Mouse (Mus musculus): ENCODE data around the gene Alg5.

DNA sequence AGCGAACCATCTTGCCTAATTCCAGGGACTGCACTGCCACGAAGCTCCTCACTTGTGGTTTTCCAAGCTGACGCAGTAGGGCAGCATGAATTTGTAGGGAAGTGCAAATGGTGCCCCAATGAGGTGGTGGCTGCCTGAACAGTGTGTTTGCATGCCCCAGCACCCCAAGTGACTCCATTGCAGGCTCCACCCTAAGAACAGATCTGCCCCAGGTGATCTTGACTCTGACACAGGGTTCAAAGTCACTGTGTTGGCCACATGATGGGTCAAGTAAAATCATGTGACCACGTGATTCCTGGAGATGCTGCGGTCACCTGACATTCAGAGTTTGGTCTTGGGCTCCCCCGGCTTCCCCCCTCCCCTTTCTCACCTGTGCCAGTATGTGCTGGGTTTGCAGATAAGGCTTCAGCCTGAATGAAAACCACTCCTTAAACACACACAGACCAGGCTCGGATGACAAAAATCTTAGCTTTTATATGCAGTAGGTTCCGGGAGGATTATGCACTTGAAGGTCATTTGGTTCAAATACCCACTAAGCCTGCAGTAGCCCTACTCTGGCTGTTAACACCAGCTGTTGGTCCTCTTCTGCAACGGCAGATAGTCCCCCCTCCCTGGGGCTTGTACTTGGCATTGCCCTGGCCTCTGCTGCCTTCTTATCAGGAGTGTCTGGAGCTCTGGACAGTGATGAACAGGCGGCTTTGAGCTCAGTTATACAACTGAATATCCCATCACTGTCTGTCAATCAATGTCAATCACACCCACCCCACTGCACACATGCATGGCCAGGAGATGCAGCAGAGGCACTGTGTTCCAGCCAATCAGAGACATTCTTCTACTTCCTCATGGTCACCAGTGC is 56.7 kb downstream of the Alg5 start:
- no peak for TF ChIP-seq CTCF (IDR thresholded peaks at IDR 0.05; ENCODE audit: low read depth)
- TF ChIP-seq EP300 (optimal IDR thresholded peaks at IDR 0.05) = no peak
